Mouse (Mus musculus) frontal cortex, adult 2 months (tissue): ENCODE data around the gene Lrch1. TPM values are rescaled to one million over a fixed set of nuclear protein-coding genes. Genes with fewer than 3 reads are reported as not detected.

Experiments
- DNase-seq, 2 experiments: peaks; one replicate each; pipeline ENCODE4 v3.0.0; 2022; ENCODE audit warnings: low spot score in 1 of 2; ENCODE audit errors: extremely low spot score in 1 of 2
- polyA plus RNA-seq: library from polyadenylated mRNA; depleted of rRNA; stranded (reverse); fragments of >200 nt; gene quantifications from 2 replicates; pipeline ENCODE4 v1.2.3, GENCODE M21; 2012

The Lrch1 gene
- polyA plus RNA-seq, 1 experiment, result 16.1 TPM

GRCm38 (mm10) chr14:74822757-74823680 lies 124.7 kb downstream of the Lrch1 start:
- DNase-seq, result no peak

DNA sequence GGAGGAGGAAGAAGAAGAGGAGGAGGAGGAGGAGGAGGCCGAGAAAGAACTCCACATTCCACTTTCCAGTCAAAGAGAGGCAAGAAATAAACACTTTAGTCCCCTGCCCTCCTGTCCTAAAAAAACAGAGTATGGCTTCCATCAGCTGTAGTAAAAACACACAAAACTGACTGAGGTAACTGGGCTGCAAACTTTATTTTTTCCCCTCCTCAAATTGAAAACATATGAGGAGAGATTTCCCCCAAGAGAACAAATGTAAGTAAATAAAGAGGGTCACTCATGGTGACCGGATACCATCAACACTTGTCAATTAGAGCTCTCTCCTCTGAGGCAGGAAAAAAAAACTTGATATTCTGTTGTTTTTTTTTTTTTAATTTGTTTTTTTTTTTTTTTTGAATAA lies 125.6 kb downstream of the Lrch1 start:
- DNase-seq, result no peak

GRCm38 (mm10) chr14:74820180-74820813 lies 127.4 kb downstream of the Lrch1 start:
- DNase-seq, result no peak

- DNase-seq, result no peak
Observed at GRCm38 (mm10) chr14:74816705-74817104, 131.0 kb downstream of the Lrch1 start.

DNA sequence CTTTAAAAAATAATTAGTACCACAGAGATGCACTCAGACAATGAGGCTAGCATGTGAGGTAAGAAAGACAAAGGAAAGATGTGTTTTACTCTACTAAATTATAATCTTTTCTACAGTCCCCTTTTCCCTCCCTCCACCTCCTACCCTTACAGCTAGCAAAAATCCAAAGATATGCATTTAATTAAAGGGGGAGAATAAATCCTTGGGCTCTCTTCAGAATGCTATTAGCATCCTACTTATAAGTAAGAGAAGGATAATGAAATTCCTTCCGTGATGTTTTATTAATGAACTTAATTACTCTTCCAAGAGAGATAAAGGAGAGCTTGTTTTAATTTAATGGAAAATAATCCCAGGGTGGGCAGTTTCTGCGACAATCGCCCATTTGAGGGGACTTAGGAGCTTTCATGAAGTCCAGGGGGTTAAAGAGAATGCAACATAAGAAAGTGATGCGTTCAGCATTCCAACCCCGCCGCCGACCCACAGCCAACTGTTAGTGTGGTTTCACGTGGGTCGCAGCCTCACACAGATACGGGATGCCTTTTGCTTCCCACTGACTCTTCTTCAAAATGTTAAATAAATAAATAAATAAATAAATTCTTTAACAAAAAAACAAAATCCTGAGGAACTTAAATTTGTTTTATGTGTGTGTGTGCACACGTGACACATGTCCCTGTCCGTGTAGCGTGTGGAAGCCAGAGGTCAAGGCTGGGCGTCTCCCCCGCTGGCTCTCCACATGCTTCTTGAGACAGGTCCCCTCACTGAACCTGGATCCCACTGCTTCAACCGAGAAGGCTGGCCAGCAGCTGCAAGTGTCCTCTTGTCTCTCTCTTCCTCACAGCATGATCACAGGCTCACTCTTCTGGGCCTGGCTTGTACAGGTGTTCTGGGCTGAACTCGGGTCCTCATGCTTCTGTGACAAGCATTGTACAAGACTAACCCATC lies 132.6 kb downstream of the Lrch1 start:
- DNase-seq, result no peak

DNA sequence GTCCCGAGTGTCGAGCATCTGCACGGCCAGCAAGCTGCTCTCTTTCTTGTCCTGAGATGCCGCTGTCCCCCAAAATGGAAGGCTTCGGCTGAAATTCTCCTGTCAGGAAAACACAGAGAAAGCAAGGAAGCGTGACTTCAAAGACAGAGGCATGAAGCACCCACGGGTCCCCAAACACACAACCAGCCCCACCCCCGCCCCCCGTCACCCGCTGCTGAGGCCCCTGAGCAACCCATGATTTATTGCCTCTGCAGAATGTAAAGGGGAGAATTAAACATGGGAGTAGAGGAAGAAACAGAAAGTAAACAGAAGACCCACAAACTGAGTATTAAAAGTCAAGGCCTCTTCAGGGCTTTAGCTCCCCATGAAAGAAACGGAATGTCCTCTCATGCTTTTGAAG lies 136.1 kb downstream of the Lrch1 start:
- DNase-seq, result no peak

DNA sequence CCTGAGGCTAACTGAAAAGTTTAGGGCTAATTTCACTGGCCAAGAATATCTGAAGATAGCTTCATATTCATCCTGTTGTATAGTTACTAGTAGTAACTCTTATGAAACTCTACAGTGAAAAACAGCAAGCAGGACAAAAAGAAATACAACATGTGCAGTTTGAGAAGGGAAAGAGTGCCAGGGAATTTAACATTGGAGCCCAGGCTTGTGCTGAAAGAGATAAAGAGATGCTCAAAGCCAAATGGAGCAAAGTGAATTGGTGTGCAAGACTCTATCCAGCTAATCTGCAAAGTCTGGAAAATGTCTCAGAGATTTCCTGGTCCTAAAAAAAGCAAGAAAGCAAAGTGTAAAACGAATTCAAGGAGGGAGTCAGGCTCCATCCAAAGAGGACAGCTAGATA lies 145.7 kb downstream of the Lrch1 start:
- no peak for DNase-seq

DNA sequence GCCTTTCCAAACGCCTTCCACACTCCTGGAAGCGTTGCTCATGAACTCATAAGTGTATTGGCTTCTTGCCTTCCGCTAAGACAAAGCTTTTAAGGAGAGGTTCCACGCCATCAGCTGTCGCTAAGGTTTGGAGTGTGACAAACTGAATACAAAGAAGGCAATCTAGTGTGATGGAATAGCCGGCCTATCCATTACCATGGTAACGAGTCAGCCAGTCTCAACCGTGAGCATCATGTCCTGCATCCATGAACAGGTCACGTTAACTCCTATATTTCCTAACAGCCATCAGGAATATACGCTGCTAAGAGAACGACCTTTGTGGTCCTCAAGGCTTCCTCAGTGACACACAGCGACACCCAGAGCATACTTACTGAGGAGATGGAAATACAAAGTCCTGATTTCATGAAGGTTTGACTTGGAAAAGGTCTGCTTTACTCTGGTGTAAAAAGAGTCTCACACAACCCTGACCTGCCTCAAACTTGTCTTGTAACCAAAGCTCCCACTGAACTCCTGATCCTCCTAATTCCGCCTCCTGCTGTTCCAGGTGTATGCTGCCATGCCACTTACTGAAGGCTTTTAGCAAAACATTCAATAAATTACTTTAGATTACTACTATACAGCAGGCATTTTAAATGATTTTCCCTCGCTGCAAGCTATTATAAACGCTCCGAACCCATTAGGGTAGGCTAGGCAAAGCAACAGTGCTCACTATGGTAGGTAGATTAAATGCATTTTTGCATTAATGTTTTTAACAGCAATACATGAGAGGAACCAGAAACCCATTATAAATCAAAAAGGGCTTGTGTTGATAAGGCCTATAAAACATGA lies 149.4 kb downstream of the Lrch1 start:
- no peak for DNase-seq

DNA sequence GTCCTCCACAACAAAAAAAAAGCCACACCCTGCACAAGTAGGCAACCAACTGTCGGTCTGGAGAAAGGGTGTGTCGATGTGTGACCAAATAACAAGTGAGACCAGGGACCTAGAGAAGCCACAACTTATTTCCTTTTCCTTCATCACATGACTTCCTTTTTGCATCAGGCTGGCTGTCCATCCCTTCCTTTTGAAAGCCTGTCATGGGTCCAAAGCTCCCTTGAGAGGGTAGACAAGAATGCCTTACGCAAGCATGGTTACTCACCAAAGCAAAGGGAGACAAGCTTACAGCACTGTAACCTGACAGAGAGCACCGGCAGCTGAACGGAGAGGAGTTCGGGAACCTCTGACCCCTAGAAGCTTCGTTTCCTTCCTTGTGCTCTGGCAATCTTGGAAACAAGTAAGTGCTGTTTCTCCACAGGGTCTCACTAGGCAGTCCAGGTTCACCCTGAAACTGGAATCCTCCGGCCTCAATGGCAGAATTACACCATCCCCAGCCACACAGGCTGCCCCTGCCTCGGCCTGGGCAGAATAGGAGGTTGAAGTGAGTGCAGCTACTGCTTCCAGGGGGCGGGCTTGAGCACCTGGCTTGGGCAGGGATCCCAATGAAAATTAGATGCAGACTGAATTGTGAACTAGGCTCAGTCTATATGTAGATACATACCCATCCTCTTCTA lies 150.2 kb downstream of the Lrch1 start:
- no peak for DNase-seq

DNA sequence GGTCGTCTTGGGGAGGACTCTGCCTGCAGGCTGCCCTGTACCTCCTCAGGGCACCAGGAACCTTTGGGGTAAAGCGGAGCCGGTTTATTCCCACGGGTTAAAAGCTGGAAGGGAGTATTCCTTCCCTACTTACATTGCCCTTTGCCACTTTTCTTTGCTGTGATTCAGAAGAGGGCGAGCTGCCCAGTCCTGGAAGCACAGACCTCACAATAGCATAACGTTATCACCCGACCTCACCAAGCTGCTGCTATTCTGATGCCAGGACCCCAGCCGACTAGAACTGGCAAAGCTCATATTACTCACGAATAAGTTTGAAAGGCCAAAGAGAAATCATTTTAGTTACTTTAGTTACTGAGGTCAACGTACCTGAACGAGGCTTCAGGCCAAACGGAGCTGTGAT lies 152.7 kb downstream of the Lrch1 start:
- no peak for DNase-seq

DNA sequence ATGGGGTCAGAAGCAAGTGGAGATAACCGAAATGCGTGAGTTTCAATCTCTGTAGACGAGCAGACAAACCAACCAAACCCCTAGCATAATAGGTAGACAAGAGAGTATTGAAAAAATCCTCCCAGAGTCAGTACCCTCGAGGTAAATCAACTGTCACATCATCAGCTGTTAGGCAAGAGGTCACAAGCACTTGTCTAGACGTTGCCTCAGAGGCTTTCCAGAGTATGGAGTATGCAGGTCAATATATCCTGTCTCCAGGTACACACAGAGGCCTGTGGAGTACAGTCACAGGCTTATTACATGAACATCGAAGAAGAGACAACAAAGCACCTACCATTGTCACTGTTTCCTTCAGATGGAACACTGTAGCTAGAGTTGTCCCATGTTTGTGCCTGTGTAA lies 154.9 kb downstream of the Lrch1 start:
- no peak for DNase-seq

GRCm38 (mm10) chr14:74790535-74790934 lies 157.1 kb downstream of the Lrch1 start:
- no peak for DNase-seq

DNA sequence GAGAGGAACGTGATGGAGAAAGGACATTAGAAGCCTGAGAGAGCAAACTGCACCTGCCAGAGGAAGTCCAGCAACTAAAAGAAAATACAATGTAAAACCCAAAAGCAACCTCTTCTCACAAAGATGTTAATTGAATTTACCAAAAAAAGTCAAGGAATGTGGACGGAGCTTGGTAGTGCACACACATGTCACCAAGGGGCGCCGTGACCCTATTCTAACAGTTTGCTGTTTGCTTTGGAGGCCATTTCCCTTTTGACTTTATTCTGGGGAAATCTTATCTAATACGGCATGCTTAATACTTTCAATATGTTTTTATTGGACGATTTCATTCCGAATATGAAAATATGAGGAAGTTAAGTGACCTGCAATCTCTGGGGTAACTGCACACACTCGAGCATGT lies 158.9 kb downstream of the Lrch1 start:
- DNase-seq, result no peak

- no peak for DNase-seq
Observed at GRCm38 (mm10) chr14:74787717-74788116, 160.0 kb downstream of the Lrch1 start.

GRCm38 (mm10) chr14:74784243-74784934 lies 163.3 kb downstream of the Lrch1 start:
- DNase-seq, result no peak

GRCm38 (mm10) chr14:74774046-74774619 lies 173.5 kb downstream of the Lrch1 start:
- DNase-seq, result no peak

DNA sequence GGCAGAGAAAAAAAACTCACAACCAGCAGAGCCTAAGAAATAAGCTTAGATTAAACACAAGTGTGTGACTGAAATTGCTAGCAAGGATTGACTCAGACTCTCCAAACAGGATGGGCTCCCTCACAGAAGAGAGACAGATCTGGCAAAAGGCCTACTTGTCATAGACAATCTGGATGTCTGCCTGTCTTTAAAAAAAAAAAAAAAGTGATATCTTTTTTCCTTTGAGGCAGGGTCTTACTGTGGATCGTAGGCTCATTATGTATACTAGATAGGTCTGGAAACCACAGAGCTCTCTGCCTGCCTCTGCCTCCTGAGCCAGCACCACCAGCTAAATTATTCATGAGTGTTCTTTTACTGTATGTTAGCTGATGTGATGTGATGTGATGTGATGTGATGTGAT lies 179.8 kb downstream of the Lrch1 start:
- no peak for DNase-seq

- peak; percentile 15 to 80 for DNase-seq
Observed at GRCm38 (mm10) chr14:74764191-74764918, 183.3 kb downstream of the Lrch1 start.
